Mouse (Mus musculus) testis, adult 2 months (tissue): Measurements from ENCODE around the gene Lgals4.

Experiments used
- CTCF ChIP-seq: fragments of 200-500 bp; IDR thresholded peaks from 2 replicates; pipeline ENCODE4 v1.5.1; 2012; ENCODE audit warnings: low read depth, mild to moderate bottlenecking, inconsistent platforms, low read length, moderate library complexity; ENCODE audit not compliant: control insufficient read depth, insufficient read depth, insufficient replicate concordance
- POLR2A ChIP-seq: fragments of 200-500 bp; IDR thresholded peaks from 2 replicates; pipeline ENCODE4 v1.6.1; 2012; ENCODE audit warnings: low read depth, mild to moderate bottlenecking, inconsistent platforms, low read length, moderate library complexity; ENCODE audit not compliant: control insufficient read depth

GRCm38 (mm10) chr7:28888701-28889161 is 55.1 kb downstream of the Lgals4 start:
- TF ChIP-seq CTCF (no peak), POLR2A (no peak)
